Mouse (Mus musculus) embryonic fibroblast, embryonic 13.5 days (primary cell): Measurements from ENCODE around the gene Adamts8. TPM values are rescaled to one million over a fixed set of nuclear protein-coding genes. Genes with fewer than 3 reads are reported as not detected.

Source experiments
- H3K27ac ChIP-seq: 2 replicates; pipeline ENCODE4 v1.5.1; 2012; ENCODE audit warnings: low read length, control low read depth, inconsistent platforms; ENCODE audit not compliant: insufficient read depth
- H3K4me1 ChIP-seq: 2 replicates; pipeline ENCODE4 v1.6.1; 2011; ENCODE audit warnings: low read length; ENCODE audit not compliant: control insufficient read depth, insufficient read depth
- H3K4me3 ChIP-seq: 2 replicates; pipeline ENCODE4 v1.5.1; 2011; ENCODE audit warnings: mild to moderate bottlenecking, control low read depth, low read length; ENCODE audit not compliant: insufficient read depth
- CTCF ChIP-seq: IDR thresholded peaks from 2 replicates; pipeline ENCODE4 v1.5.1; 2011; ENCODE audit warnings: mild to moderate bottlenecking, control low read depth, low read length, moderate library complexity, borderline replicate concordance; ENCODE audit not compliant: insufficient read depth
- POLR2A ChIP-seq: IDR thresholded peaks from 2 replicates; pipeline ENCODE4 v1.6.1; 2011; ENCODE audit warnings: low read depth, mild to moderate bottlenecking, control low read depth, low read length, moderate library complexity
- polyA plus RNA-seq: library from polyadenylated mRNA; stranded (reverse); fragments of >200 nt; gene quantifications from 2 replicates; pipeline ENCODE4 v1.2.4, GENCODE M21; 2011; ENCODE audit warnings: low read depth; ENCODE audit not compliant: missing spikeins, insufficient read length

Adamts8 gene
- polyA plus RNA-seq, 1 experiment, result 0.14 TPM

GRCm38 (mm10) chr9:31010040-31010439 is 67.7 kb downstream of the Adamts8 start:
- no peak for TF ChIP-seq POLR2A
- TF ChIP-seq CTCF, result no peak
- peaks cover 7% of the 10 kb centered on the region; the same call in 1 of the 2 replicates for H3K4me1 ChIP-seq
- H3K27ac ChIP-seq, result no peak overlapping the region
- no peak overlapping the region for H3K4me3 ChIP-seq

- TF ChIP-seq CTCF (no peak), POLR2A (no peak)
- Histone ChIP-seq H3K4me3 (no peak overlapping the region), H3K4me1 (peaks cover 7% of the 10 kb centered on the region; the same call in 1 of the 2 replicates), H3K27ac (no peak overlapping the region)
Measured at GRCm38 (mm10) chr9:31010749-31011148, 68.4 kb downstream of the Adamts8 start.

GRCm38 (mm10) chr9:31011533-31011932 is 69.2 kb downstream of the Adamts8 start:
- peaks cover 7% of the 10 kb centered on the region; the same call in 1 of the 2 replicates for H3K4me1 ChIP-seq
- H3K4me3 ChIP-seq, result no peak overlapping the region
- 0 out of 2 replicates have a peak overlapping the region, but pooled peaks have one; percentile 31 for H3K27ac ChIP-seq
- no peak for TF ChIP-seq CTCF
- TF ChIP-seq POLR2A, result no peak

GRCm38 (mm10) chr9:31012674-31013073 is 70.3 kb downstream of the Adamts8 start:
- Histone ChIP-seq H3K4me3 (no peak overlapping the region), H3K4me1 (peaks cover 7% of the 10 kb centered on the region; the same call in 1 of the 2 replicates), H3K27ac (no peak overlapping the region)
- TF ChIP-seq POLR2A (no peak), CTCF (no peak)

- H3K4me1 ChIP-seq, result peaks cover 7% of the 10 kb centered on the region; the same call in 1 of the 2 replicates
- no peak overlapping the region for H3K4me3 ChIP-seq
- no peak overlapping the region for H3K27ac ChIP-seq
- TF ChIP-seq CTCF, result no peak
- TF ChIP-seq POLR2A, result no peak
Measured at GRCm38 (mm10) chr9:31013415-31013814, 71.1 kb downstream of the Adamts8 start.

Other genes starting within 250 kb of the Adamts8 start
- 0.37 and 4.0 TPM in 2 replicates for gene Adamts15, start 20.1 kb upstream of the Adamts8 start, polyA plus RNA-seq
- gene Zbtb44, start 88.1 kb downstream of the Adamts8 start, polyA plus RNA-seq, result 16.7 and 21.1 TPM in 2 replicates
- 1.1 and 1.2 TPM in 2 replicates for gene St14, start 189.3 kb downstream of the Adamts8 start, polyA plus RNA-seq